Mouse (Mus musculus): Measurements from ENCODE around the gene Vmn2r81. TPM values are rescaled to one million over a fixed set of nuclear protein-coding genes. Genes with fewer than 3 reads are reported as not detected.

Vmn2r81 gene
- total and polyA plus RNA-seq, 3 experiments: not detected

DNA sequence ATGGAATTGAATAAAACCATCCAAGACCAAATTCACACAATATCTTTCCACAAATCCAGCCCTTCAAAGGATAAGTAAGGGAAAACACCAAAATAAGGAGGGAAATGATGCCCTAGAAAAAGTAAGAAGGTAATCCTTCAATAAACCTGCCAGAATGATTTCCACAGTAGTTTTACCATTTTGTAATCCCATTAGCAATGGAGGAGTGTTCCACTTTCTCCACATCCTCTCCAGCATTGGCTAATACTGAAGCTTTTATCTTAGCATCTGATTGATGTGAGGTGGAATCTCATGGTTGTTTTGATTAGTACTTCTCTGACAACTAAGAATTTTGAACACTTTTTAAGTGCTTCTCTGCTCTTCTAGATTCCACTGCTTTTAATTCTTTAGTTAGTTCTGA lies 25.9 kb upstream of the Vmn2r81 start:
- dilution Hi-C loops (cut with MboI; ENCODE audit: extremely low pct_ligation_motif_present, extremely low pct_unique_long_range_greater_than_20kb, low sequenced_read_pairs) (no loop called here), in situ Hi-C loops (cut with MboI; ENCODE audit: low pct_ligation_motif_present, low pct_unique_long_range_greater_than_20kb, low sequenced_read_pairs) (no loop called here)
- Histone ChIP-seq H3K4me3 (replicated peaks in 1 of 3; ENCODE audit: low read depth in 2 of 3, low read length in 2 of 3, poor library complexity in 1 of 3) (no peak overlapping the region), H3K79me2 (replicated peaks; ENCODE audit: control insufficient read depth, extremely low read depth, insufficient read depth, poor library complexity, severe bottlenecking) (no peaks in the 10 kb centered on the region), H3K4me2 (ENCODE audit: insufficient read depth, low read depth, poor library complexity, severe bottlenecking) (no peak overlapping the region), H3K27me3 (replicated peaks) (peaks cover 3% of the 10 kb centered on the region), H3K9ac (ENCODE audit: insufficient read depth, low read depth) (no peak overlapping the region), H3K9me3 (replicated peaks; ENCODE audit: low read length) (no peaks in the 10 kb centered on the region), H3K4me1 (ENCODE audit: control insufficient read depth in 1 of 2, insufficient read depth in 2 of 2) (no peaks in the 10 kb centered on the region; a peak in 1 of 4 replicates), H3K27ac (ENCODE audit: insufficient read depth, low read depth) (no peak overlapping the region), H3K36me3 (replicated peaks in 1 of 2; ENCODE audit: control insufficient read depth in 1 of 2, insufficient read depth in 1 of 2, low read length in 1 of 2) (no peaks in the 10 kb centered on the region)
- TF ChIP-seq RAD21 (IDR thresholded peaks at IDR 0.05; ENCODE audit: low read depth, low read length) (no peak), MXI1 (IDR thresholded peaks at IDR 0.05; ENCODE audit: low read depth, low read length) (no peak), CHD1 (IDR thresholded peaks at IDR 0.05; ENCODE audit: low read depth, low read length) (no peak), ZKSCAN1 (IDR thresholded peaks at IDR 0.05; ENCODE audit: borderline replicate concordance, low read depth, low read length) (no peak), GABPA (IDR thresholded peaks at IDR 0.05; ENCODE audit: insufficient replicate concordance, low read depth, low read length) (no peak), MAX (IDR thresholded peaks at IDR 0.05; ENCODE audit: low read length) (no peak), TCF12 (IDR thresholded peaks at IDR 0.05; ENCODE audit: low read depth, low read length) (no peak), HCFC1 (IDR thresholded peaks at IDR 0.05; ENCODE audit: low read depth, low read length) (no peak), ETS1 (conservative IDR thresholded peaks at IDR 0.05; ENCODE audit: low read depth, low read length) (no peak), MEF2A (IDR thresholded peaks at IDR 0.05; ENCODE audit: borderline replicate concordance, low read depth, low read length) (no peak), NRF1 (IDR thresholded peaks at IDR 0.05; ENCODE audit: low read depth, low read length) (no peak), MAZ (IDR thresholded peaks at IDR 0.05; ENCODE audit: low read depth, low read length) (no peak), USF2 (conservative IDR thresholded peaks at IDR 0.05; ENCODE audit: low read depth, low read length) (no peak)
- DNase-seq (ENCODE audit: extremely low read depth): no peak

DNA sequence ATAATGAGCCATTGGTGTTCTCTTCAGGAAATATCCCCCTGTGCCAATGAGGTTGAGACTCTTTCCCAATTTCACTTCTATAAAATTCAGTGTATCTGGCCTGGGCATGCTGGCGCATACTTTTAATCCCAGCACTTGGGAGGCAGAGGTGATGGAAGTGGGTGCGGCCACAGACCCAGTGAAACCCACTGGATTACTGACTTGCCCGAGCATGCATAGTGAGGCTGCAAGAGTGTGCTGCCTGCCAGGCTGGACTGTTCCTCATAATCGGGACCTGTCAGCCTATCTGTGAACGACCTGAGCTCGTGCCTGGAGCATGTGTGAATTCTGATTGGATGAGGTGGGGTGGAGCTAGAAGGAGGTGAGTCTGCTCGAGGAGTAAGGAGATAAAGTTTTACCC lies 25.3 kb upstream of the Vmn2r81 start:
- H3K4me2 ChIP-seq (ENCODE audit: insufficient read depth, low read depth, poor library complexity, severe bottlenecking): no peak overlapping the region
- H3K4me3 ChIP-seq (replicated peaks in 1 of 3; ENCODE audit: low read depth in 2 of 3, low read length in 2 of 3, poor library complexity in 1 of 3): no peak overlapping the region
- TF ChIP-seq MAZ (IDR thresholded peaks at IDR 0.05; ENCODE audit: low read depth, low read length) (no peak), EP300 (IDR thresholded peaks at IDR 0.05; ENCODE audit: low read length) (no peak), ZMIZ1 (IDR thresholded peaks at IDR 0.05; ENCODE audit: low read depth, low read length) (no peak), POLR2AphosphoS2 (IDR thresholded peaks at IDR 0.05; ENCODE audit: low read depth, low read length) (no peak), IRF4 (IDR thresholded peaks at IDR 0.05; ENCODE audit: low read depth, low read length) (no peak), MYC (IDR thresholded peaks at IDR 0.05; ENCODE audit: low read depth, low read length) (no peak), RCOR1 (conservative IDR thresholded peaks at IDR 0.05; ENCODE audit: low read depth, low read length) (no peak), RAD21 (IDR thresholded peaks at IDR 0.05; ENCODE audit: low read depth, low read length) (no peak), HCFC1 (IDR thresholded peaks at IDR 0.05; ENCODE audit: low read depth, low read length) (no peak), TBP (conservative IDR thresholded peaks at IDR 0.05; ENCODE audit: low read depth, low read length) (no peak)
- H3K9me3 ChIP-seq (replicated peaks; ENCODE audit: low read length): no peaks in the 10 kb centered on the region
- H3K27ac ChIP-seq (ENCODE audit: insufficient read depth, low read depth): no peak overlapping the region
- in situ Hi-C loops (cut with MboI; ENCODE audit: low pct_ligation_motif_present, low pct_unique_long_range_greater_than_20kb, low sequenced_read_pairs): no loop called here
- dilution Hi-C loops (cut with MboI; ENCODE audit: extremely low pct_ligation_motif_present, extremely low pct_unique_long_range_greater_than_20kb, low sequenced_read_pairs): no loop called here
- no peak overlapping the region for H3K9ac ChIP-seq (ENCODE audit: insufficient read depth, low read depth)
- no peaks in the 10 kb centered on the region for H3K36me3 ChIP-seq (replicated peaks in 1 of 2; ENCODE audit: control insufficient read depth in 1 of 2, insufficient read depth in 1 of 2, low read length in 1 of 2)
- no peaks in the 10 kb centered on the region for H3K79me2 ChIP-seq (replicated peaks; ENCODE audit: control insufficient read depth, extremely low read depth, insufficient read depth, poor library complexity, severe bottlenecking)
- no peaks in the 10 kb centered on the region; a peak in 1 of 4 replicates for H3K4me1 ChIP-seq (ENCODE audit: control insufficient read depth in 1 of 2, insufficient read depth in 2 of 2)
- no peak for DNase-seq (ENCODE audit: extremely low read depth)
- peaks cover 3% of the 10 kb centered on the region for H3K27me3 ChIP-seq (replicated peaks)
